In the genomic region with DNA sequence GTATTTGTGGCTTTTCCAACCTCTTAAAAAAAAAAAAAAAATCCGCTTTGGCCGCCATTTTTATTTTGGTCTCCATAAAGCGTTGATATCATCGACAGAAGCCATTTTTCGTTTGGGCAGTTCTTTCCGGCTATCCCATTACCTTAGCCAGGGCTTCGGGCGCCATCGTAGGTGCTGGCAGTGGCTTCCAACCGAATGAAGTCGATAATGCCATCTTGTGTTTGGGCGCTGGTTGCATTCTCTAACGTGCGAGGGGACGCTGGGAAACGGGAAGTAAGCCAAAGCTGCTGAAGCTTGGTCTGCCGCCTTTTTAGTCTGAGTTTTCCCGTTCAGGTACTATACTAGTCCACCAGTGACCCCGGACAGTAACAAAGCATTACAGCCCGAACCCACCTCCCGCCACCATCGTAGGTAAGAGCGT, we compare ENCODE assay signal across 8 mouse cellular contexts. TPM values are rescaled to one million over a fixed set of nuclear protein-coding genes. Genes with fewer than 3 reads are reported as not detected.
DNase-seq lines count a peak whose midpoint lies in the region; ATAC-seq lines count a peak whose summit lies in the region.

No protein-coding gene starts in this region.

- peak; percentile 78 for ATAC-seq in megakaryocyte progenitor cell, adult 5-6 weeks (replicated peaks; ENCODE audit: poor library complexity)

- peak; percentile 99 for DNase-seq in adipocyte (ENCODE audit: low spot score)
- DNase-seq in embryo, embryonic 10 days (ENCODE audit: low spot score) = peak; percentile 99
- peak; percentile 87 for DNase-seq in gastrocnemius, postnatal 10 days
- DNase-seq in induced T-regulatory cell, adult 2 months (ENCODE audit: low read depth) = peak; percentile 99
- peak; percentile 97 to 99 for DNase-seq in left cerebral cortex, adult 9 months (ENCODE audit: low spot score in 2 of 2)
- peak; percentile 93 for DNase-seq in right cerebral cortex, postnatal 14 days
- DNase-seq in urinary bladder, postnatal 36 days (ENCODE audit: low spot score in 2 of 2) = peak; percentile 93 to 97

RNA-seq across cellular contexts. Expression of a gene that starts 0.8 kb away (rescaled TPM):
- 10 to 100 TPM; 11.4 to 16.9 TPM for total RNA-seq in gastrocnemius, postnatal 10 days (2021)
- 5.8 and 20.7 TPM in 2 replicates for total RNA-seq in megakaryocyte progenitor cell, adult 5-6 weeks (2015)
- 9.9 and 21.6 TPM in 2 replicates for total RNA-seq in megakaryocyte progenitor cell, adult 5-6 weeks (2017)

RNA-seq across cellular contexts. Expression of a gene that starts 0.8 kb away (rescaled TPM):
- total RNA-seq in gastrocnemius, postnatal 10 days (2021) = 10 to 100 TPM; 18.6 to 23.8 TPM
- 19.4 and 28.2 TPM in 2 replicates for total RNA-seq in megakaryocyte progenitor cell, adult 5-6 weeks (2015)
- total RNA-seq in megakaryocyte progenitor cell, adult 5-6 weeks (2017) = 6.6 and 8.7 TPM in 2 replicates

RNA-seq across cellular contexts. Expression of a gene that starts 0.9 kb away (rescaled TPM):
- total RNA-seq in gastrocnemius, postnatal 10 days (2021) = 1 to 10 TPM; 2.5 to 2.6 TPM
- 7.8 and 8.3 TPM in 2 replicates for total RNA-seq in megakaryocyte progenitor cell, adult 5-6 weeks (2015)
- 4.6 and 6.2 TPM in 2 replicates for total RNA-seq in megakaryocyte progenitor cell, adult 5-6 weeks (2017)

RNA-seq across cellular contexts. Expression of a gene that starts 6.5 kb away (rescaled TPM):
- total RNA-seq in gastrocnemius, postnatal 10 days (2021) = 10 to 100 TPM; 11.2 to 19.3 TPM
- total RNA-seq in megakaryocyte progenitor cell, adult 5-6 weeks (2015) = 5.2 and 24.7 TPM in 2 replicates
- 22.6 TPM in 1 of 2 replicates, not detected in the other for total RNA-seq in megakaryocyte progenitor cell, adult 5-6 weeks (2017)

Comparison
In these comparisons a context has a peak if more than half of its experiments do, and no peak if none do; other contexts are left out.
1. Peak in every context shown above with its lines: DNase-seq and ATAC-seq.